Mouse (Mus musculus) kidney, embryonic 15.5 days (tissue): ENCODE measurements around the gene Exoc8. TPM values are rescaled to one million over a fixed set of nuclear protein-coding genes. Genes with fewer than 3 reads are reported as not detected.

Experiments
- ATAC-seq: fragments of 200-750 bp; cut with Nextera tagmentation; replicated peaks from 2 replicates; pipeline ENCODE4 v1.8.0; 2017; ENCODE audit warnings: moderate TSS enrichment; ENCODE audit not compliant: low FRiP score
- H3K27ac ChIP-seq: fragments of 300-500 bp; sonication (generic); 2 replicates; pipeline ENCODE4 v1.5.1; 2015; ENCODE audit warnings: mild to moderate bottlenecking, inconsistent platforms
- H3K27me3 ChIP-seq: fragments of 300-500 bp; sonication (generic); 2 replicates; pipeline ENCODE4 v1.6.1; 2015; ENCODE audit warnings: inconsistent platforms
- H3K36me3 ChIP-seq: fragments of 300-500 bp; sonication (generic); 2 replicates; pipeline ENCODE4 v1.6.1; 2015; ENCODE audit warnings: inconsistent platforms
- H3K4me1 ChIP-seq: fragments of 300-500 bp; sonication (generic); 2 replicates; pipeline ENCODE4 v1.6.1; 2015; ENCODE audit warnings: inconsistent platforms
- H3K4me2 ChIP-seq: fragments of 300-500 bp; sonication (generic); 2 replicates; pipeline ENCODE4 v1.6.1; 2015; ENCODE audit warnings: moderate library complexity, mild to moderate bottlenecking, inconsistent platforms
- H3K4me3 ChIP-seq: fragments of 300-500 bp; sonication (generic); replicated peaks from 2 replicates; pipeline ENCODE4 v1.5.1; 2015; ENCODE audit warnings: mild to moderate bottlenecking, inconsistent platforms
- H3K9ac ChIP-seq: fragments of 300-500 bp; sonication (generic); 2 replicates; pipeline ENCODE4 v1.6.1; 2015; ENCODE audit warnings: mild to moderate bottlenecking, inconsistent platforms
- H3K9me3 ChIP-seq: fragments of 300-500 bp; sonication (generic); replicated peaks from 2 replicates; pipeline ENCODE4 v1.6.1; 2016; ENCODE audit warnings: inconsistent platforms
- WGBS: fragments of 180-500 bp; shearing (Covaris S2); methylation state at CpG from one replicate; pipeline ENCODE4 v1.1.7; 2015; ENCODE audit warnings: mixed read lengths; 5-methylcytosine and 5-hydroxymethylcytosine counted together
- polyA plus RNA-seq: library from polyadenylated mRNA; unstranded; fragments of >200 nt; fragmentation: Nextera tagmentation; extraction: Ambion mirVana; gene quantifications from 2 replicates; pipeline ENCODE4 v1.2.1, GENCODE M21; 2015

The Exoc8 gene
- polyA plus RNA-seq, 1 experiment from 2014 or later, result 9.0 TPM

DNA sequence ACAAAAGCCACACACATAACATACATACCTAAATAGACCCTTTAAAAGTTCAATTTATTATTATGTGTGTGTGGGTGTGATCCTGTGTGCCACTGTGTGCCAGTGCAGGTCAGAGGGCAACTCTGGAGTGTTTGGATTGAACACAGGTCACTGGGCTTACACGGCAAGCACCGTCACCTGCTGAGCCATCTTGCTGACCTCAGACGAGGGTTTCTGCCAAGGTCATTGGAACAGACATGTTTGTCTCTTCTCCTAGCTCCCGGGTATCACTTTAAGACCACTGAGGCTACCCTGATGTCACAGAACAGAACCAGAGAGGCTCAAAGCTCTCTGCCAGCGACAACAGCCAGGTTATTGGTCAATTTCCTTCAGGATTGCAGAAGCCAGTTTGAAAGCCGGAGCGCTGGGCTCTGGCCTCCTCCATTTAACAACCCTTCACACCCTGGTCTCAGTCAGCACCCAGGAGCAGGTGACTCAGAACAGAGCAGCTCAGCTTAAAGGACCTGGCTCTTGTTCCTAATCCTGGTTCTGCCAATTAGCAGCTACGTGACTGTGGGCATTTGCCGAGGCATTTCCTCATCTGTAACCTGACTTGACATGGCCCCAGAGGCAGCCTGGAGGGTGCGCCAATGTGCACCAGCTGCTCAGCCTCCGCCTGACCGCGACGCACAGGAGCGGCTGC lies 26.6 kb upstream of the Exoc8 start:
- 80% methylated on average over 15 of the region's 15 CpGs for WGBS
- Histone ChIP-seq H3K9ac (no peak overlapping the region), H3K4me2 (no peak overlapping the region), H3K27me3 (no peaks in the 10 kb centered on the region), H3K4me3 (no peak overlapping the region), H3K36me3 (peaks cover 10% of the 10 kb centered on the region; the same call in 1 of the 2 replicates), H3K9me3 (no peaks in the 10 kb centered on the region), H3K4me1 (peaks cover 28% of the 10 kb centered on the region), H3K27ac (no peak overlapping the region)
- no peak for ATAC-seq

DNA sequence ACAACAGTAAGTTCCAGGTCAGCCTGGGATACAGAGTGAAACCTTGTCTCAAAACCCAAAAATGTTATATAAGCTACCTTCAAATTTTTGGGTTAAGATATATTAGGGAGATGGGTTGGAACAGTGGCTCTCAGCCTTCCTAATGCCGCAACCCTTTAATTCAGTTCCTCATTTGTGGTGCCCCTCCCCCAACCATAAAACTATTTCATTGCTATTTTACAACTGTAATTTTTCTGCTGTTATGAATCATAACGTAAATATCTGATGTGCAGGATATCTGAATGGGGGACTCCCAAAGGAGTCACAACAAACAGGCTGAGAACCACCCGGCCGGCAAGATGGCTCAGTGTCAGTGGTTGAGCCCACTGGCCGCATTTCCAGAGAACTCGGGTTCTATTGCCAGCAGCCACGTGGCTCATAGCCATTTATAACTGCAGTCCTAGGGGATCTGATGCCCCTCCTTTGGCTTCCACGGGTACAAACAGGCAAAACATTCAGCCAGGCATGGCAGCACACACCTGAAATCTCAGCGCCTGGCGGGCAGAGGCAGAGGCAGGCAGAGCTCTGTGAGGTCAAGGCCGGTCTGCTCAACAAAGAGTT lies 25.1 kb upstream of the Exoc8 start:
- no peak for ATAC-seq
- Histone ChIP-seq H3K4me3 (no peak overlapping the region), H3K27me3 (no peaks in the 10 kb centered on the region), H3K9ac (no peak overlapping the region), H3K36me3 (peaks cover 10% of the 10 kb centered on the region; the same call in 1 of the 2 replicates), H3K4me1 (peaks cover 28% of the 10 kb centered on the region), H3K27ac (no peak overlapping the region), H3K4me2 (no peak overlapping the region), H3K9me3 (no peaks in the 10 kb centered on the region)
- WGBS, result 80% methylated on average over 11 of the region's 11 CpGs

DNA sequence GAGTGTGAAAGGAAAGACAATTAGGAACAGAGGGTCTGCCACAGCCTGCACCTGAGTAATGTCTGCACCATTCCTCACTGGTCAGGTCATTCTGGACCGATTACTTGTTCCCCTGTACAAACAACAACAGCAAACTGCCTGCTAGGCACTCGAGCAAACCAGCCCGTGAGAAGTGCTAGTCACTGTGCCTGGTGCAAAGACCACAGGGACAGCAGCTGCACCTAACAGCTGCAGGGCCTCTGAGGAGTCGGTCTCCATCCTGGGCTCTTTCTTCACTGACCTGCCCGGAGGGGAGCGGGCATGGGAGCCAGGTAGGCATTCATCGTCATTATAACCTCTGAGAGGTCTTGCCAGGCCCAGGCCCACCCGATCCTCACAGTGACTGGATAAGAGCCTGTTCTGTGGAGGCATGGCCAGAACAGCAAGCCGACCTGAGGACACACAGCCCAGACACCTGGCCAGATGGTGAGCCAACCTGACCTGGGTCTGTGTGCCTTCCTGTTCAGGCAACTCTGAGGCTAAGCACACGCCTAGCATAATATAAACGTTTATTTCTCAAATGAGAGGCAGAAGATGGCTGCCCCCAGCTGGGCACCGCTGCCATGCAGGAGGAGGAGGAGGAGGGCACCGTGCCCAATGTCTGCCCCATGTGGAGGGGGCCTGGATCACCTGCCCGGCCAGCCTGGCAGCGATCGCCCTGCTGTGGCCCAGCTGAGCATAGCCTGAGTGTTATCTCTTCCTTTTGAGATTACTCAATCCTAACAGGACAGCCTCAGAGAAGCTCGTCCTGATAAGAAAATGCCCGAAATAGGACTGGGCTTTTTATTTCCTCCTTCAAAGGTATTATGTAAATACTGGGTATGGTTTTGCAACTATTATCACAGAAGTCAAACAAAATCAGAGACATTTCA lies 24.1 kb upstream of the Exoc8 start:
- Histone ChIP-seq H3K36me3 (peaks cover 8% of the 10 kb centered on the region; the same call in 1 of the 2 replicates), H3K4me1 (peaks cover 20% of the 10 kb centered on the region), H3K4me3 (no peak overlapping the region), H3K4me2 (no peak overlapping the region), H3K9ac (no peak overlapping the region), H3K9me3 (no peaks in the 10 kb centered on the region), H3K27ac (no peak overlapping the region), H3K27me3 (no peaks in the 10 kb centered on the region)
- WGBS, result 82% methylated on average over 18 of the region's 18 CpGs
- no peak for ATAC-seq

DNA sequence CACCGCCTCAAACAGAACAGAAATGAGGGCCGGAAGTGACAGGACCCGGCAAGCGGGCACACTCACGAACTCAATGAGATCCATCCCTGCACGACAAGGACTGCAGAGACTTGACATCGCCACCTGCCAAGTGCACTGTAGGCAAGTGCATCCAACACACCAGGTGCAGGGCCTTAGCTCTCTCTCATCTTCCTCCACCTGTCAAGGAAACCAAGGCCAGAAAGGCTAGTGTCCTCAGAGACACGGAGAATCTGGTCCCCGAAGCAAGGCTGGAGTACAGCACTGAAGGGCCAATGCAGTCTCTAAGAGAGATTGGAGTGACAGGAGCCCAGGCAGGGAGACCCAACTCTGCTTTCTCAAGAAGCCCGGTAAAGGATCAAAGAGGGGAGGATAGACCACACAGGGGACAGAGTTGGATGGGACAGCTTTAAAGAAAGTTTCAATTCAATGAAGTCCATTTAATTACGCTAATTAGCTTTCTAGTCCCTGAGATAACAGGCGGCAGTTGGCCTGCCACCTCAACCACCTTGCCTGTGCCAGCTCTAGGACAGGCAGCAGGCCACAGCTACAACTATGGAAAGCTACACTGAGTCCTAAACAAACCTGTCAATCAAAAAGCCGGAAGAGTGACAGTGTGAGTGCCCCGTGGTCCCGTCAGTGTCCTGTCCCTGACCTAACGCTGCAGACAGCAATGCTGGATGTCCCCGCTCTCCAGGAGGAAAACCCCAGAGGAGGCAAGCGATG lies 20.4 kb upstream of the Exoc8 start:
- WGBS, result 82% methylated on average over 18 of the region's 18 CpGs
- Histone ChIP-seq H3K27me3 (no peaks in the 10 kb centered on the region), H3K9me3 (no peaks in the 10 kb centered on the region), H3K36me3 (peaks cover 29% of the 10 kb centered on the region), H3K4me1 (peaks cover 19% of the 10 kb centered on the region), H3K4me2 (no peak overlapping the region), H3K27ac (no peak overlapping the region), H3K4me3 (no peak overlapping the region), H3K9ac (no peak overlapping the region)
- ATAC-seq, result no peak

DNA sequence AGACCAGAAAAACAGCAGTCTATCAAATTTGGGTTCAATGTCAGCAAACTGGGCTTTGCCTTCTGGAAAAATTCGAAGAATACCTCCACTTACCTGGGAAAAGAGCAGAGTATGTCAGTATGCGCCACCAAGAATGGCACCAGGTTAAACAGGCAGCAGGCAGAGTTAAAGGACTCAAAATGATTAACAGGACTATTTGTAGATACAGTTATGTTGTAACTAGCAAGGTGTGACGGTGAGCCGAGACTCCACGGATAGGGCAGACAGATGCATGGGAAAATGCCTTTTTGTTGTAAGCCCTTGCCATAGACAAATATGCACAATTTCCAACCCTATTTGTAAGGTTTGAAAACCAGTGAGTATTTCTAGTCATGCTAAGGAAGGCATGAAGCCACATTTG lies 16.6 kb upstream of the Exoc8 start:
- H3K9me3 ChIP-seq, result no peaks in the 10 kb centered on the region
- peaks cover 67% of the 10 kb centered on the region for H3K36me3 ChIP-seq
- H3K27me3 ChIP-seq, result no peaks in the 10 kb centered on the region
- 87% methylated on average over 5 of the region's 5 CpGs for WGBS
- 0 out of 2 replicates have a peak overlapping the region, but pooled peaks have one; percentile 28 for H3K27ac ChIP-seq
- no peak overlapping the region for H3K9ac ChIP-seq
- H3K4me2 ChIP-seq, result no peak overlapping the region
- H3K4me3 ChIP-seq, result no peak overlapping the region
- H3K4me1 ChIP-seq, result peaks cover 14% of the 10 kb centered on the region; the same call in 1 of the 2 replicates
- no peak for ATAC-seq

DNA sequence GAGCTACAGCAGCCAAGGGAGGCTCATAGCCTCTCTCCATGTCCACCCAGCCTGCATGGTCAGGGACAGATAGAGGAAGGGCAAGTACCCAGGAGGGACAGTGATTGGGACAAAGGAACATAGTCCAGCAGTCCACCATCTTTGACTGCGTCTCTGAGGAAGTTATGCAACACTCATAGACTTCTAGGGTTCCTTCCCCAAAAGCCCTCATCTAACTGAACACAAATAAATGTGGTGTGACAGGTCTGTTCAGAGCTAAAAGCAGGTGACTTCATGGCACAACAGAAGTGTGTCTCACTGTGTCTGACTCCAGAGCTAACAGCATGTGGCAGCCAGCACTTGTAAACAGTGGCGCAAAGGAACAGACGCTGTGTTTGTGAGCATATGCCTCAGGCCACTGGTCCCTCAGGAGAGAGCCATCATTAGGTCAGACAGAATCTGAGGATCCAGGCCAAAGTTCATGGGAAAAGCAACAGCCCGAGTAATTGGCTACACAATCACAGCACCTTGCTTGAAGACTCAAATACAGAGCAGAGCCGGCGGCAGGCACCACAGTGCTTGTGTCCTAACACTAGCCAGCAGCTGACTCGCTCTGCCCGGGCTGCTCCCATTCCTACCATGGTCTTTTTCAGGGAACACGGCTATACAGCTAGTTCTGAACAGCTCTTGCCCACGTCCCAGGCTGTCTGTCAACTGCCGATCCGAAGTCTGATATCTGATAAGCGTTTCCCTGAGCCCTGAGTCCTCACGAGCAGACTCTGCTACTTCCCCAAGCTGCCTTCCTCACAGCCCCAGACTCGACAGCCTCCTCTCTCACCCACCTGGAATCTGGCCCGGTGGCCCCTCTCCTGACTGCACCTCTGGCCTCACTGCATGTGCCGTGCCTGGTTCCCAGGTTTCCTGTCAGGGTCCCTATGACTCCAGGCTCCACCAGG lies 14.7 kb upstream of the Exoc8 start:
- peaks cover 14% of the 10 kb centered on the region; the same call in 1 of the 2 replicates for H3K4me1 ChIP-seq
- H3K36me3 ChIP-seq, result peaks cover 85% of the 10 kb centered on the region
- no peak overlapping the region for H3K4me3 ChIP-seq
- ATAC-seq, result peak; percentile 30; the same call in 1 of the 2 replicates
- no peak overlapping the region for H3K4me2 ChIP-seq
- no peaks in the 10 kb centered on the region for H3K9me3 ChIP-seq
- H3K9ac ChIP-seq, result no peak overlapping the region
- H3K27ac ChIP-seq, result peak overlapping the region; percentile 28; the same call in 1 of the 2 replicates
- WGBS, result 68% methylated on average over 17 of the region's 17 CpGs
- H3K27me3 ChIP-seq, result no peaks in the 10 kb centered on the region

DNA sequence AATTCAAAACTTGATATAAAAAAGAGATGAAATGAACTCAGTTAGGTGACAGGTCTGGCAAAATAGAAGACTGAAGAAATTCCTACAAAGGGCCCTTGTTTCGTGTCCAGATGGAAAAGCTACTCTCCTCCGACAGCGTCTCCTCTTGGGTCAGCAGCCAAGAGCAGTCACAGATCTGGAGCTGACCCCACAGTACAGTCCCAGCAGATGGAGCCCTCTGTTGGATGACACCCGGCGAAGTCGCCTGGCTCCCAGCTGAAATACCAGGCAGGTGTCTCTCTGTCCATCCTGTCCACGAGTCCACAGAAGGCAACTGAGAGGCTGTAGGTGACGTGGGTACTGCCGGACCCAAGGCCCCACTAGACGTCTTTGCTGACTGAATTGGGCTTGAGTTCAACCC lies 12.8 kb upstream of the Exoc8 start:
- WGBS, result 88% methylated on average over 10 of the region's 10 CpGs
- Histone ChIP-seq H3K27me3 (no peaks in the 10 kb centered on the region), H3K4me3 (no peak overlapping the region), H3K9ac (no peak overlapping the region), H3K4me1 (peaks cover 6% of the 10 kb centered on the region; the same call in 1 of the 2 replicates), H3K36me3 (peaks cover 99% of the 10 kb centered on the region), H3K4me2 (no peak overlapping the region), H3K27ac (no peak overlapping the region), H3K9me3 (no peaks in the 10 kb centered on the region)
- ATAC-seq, result no peak

DNA sequence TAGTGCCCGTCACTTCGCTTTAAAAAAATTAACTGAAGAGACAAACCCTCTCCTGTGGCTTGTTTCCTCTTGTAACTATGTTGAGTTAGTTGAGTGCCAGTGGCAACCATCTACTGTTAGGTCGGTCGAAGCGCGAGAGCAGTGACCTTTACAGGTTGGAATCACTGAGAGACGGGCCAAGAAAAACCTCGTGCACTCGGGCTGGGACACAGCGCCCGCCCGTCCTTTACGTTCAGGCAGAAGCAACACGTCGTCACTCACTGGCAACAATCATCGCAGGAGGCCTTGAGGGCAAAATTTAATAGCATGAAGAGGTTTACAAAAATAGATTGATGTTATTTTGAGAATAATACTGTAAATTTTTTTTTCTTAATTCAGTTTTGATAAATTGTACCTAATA lies 12.4 kb upstream of the Exoc8 start:
- Histone ChIP-seq H3K4me2 (no peak overlapping the region), H3K4me1 (peaks cover 6% of the 10 kb centered on the region; the same call in 1 of the 2 replicates), H3K4me3 (no peak overlapping the region), H3K9ac (no peak overlapping the region), H3K9me3 (no peaks in the 10 kb centered on the region), H3K27ac (no peak overlapping the region), H3K36me3 (peaks cover 98% of the 10 kb centered on the region), H3K27me3 (no peaks in the 10 kb centered on the region)
- WGBS, result 89% methylated on average over 16 of the region's 16 CpGs
- no peak for ATAC-seq

DNA sequence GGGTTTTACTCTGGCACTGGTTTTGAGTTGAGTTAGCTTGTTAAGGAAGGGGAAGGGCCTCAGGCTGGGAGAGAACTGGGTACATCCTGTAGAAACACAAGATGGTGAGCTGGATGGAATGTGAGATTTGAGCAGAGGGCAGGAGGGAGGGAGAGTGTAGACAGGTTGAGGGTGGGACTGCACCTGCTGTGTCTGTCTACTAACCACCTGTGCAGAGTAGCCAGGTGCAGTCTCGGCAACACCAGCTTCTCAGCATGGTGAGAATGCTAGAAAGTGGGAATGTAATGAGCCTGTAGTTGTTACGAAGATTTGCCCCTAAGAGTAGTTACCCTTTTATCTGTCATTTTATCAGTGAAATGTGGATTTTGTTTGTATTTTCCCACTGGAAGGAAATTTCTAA lies 8.0 kb upstream of the Exoc8 start:
- Histone ChIP-seq H3K4me1 (no peaks in the 10 kb centered on the region), H3K27me3 (no peaks in the 10 kb centered on the region), H3K4me2 (no peak overlapping the region), H3K27ac (no peak overlapping the region), H3K9ac (no peak overlapping the region), H3K36me3 (peaks cover 94% of the 10 kb centered on the region), H3K9me3 (no peaks in the 10 kb centered on the region), H3K4me3 (no peak overlapping the region)
- no peak for ATAC-seq
- 95% methylated on average over 2 of the region's 2 CpGs for WGBS

DNA sequence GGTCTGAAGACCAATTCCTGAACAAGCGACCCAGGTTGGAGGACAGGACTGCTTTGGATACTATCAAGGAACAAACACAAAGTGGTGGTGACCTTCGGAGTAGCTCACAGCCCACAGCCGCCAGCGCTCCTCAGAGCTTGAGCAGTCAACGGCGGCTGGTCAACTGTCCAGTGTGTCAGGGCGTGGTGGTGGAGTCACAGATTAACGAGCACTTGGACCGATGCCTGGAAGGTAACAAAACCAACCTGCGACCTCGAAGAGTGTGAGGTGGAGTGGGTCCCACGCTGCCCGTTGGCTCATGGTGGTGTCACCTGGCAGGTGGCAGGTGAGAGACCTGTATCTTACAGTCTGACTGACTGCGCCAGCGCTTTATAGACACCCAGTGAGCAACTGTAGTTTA lies 5.7 kb upstream of the Exoc8 start:
- H3K36me3 ChIP-seq, result peaks cover 88% of the 10 kb centered on the region
- no peak overlapping the region for H3K4me2 ChIP-seq
- no peak overlapping the region for H3K9ac ChIP-seq
- H3K27ac ChIP-seq, result no peak overlapping the region
- H3K27me3 ChIP-seq, result no peaks in the 10 kb centered on the region
- WGBS, result 89% methylated on average over 15 of the region's 15 CpGs
- peaks cover 11% of the 10 kb centered on the region for H3K4me1 ChIP-seq
- ATAC-seq, result no peak
- no peaks in the 10 kb centered on the region for H3K9me3 ChIP-seq
- H3K4me3 ChIP-seq, result no peak overlapping the region
